Mouse (Mus musculus): Measurements from ENCODE around the gene Dusp28.

Gene Dusp28

DNA sequence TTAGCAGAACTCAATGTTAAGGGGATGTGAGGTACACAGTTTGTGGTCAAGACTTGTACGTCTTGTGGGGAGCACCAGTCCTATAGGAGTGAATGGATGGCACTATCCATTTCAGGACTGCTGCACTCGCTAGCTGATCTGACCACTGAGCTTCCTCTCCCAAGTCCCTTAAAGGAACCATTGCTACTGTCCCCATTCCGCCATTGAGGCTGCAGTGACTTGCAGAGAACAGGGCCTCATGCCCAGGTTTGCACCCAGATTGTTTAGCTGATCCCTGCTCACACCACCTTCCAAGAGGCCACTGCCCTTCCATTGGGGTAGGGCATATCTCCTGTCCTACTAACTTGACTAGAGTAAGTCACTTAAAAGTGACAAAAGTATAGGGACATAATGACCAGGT lies 1.9 kb downstream of the Dusp28 start:
- no peak for DNase-seq (ENCODE audit: low read depth)

GRCm38 (mm10) chr1:92909068-92909467 lies 2.3 kb downstream of the Dusp28 start:
- no peak for DNase-seq (ENCODE audit: low read depth)

DNA sequence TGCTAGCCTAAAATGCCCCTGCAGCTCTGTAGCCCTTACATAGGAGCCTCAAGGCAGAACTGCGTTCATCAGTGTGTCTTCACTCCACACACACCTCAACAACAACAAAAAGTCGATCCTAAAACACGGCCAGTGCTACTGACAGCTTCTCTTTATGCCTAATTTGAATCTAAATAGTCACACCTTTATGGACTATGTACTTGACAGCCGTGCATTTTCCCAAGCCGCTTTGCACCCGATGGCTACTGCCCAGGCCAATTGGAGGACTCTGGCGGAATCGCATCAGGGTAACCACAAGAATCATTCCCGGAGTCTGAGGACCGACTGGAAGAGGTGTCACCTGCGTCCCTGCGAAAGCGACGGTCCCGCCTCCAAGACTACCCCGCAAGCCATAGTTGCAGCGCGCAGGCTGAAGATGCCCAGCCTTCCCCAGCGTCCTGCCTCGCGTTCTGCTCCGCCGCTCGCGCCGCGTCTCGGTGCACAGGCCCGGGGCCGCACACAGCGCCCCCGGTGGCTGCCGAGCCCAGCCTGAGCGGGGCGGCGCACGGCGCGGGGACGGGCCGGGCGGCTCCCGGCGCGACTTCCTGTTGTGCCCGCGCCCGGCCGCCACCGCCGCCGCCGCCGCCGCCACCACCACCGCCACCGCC lies 3.6 kb downstream of the Dusp28 start, which contains the start of gene Rnpepl1:
Gene Rnpepl1, plus strand, starts transcription at position 545 of the 647 bp plus-strand sequence.
- DNase-seq (ENCODE audit: low read depth), result no peak

- no peak for DNase-seq (ENCODE audit: low read depth)
These were observed 4.3 kb downstream of the Dusp28 start for GRCm38 (mm10) chr1:92910925-92911720.

- no peak for DNase-seq (ENCODE audit: low read depth)
These were observed 4.9 kb downstream of the Dusp28 start for GRCm38 (mm10) chr1:92911721-92912138.

- no peak for DNase-seq (ENCODE audit: low read depth)
These were observed 5.5 kb downstream of the Dusp28 start for GRCm38 (mm10) chr1:92912286-92912685.

GRCm38 (mm10) chr1:92914239-92914638 lies 7.5 kb downstream of the Dusp28 start:
- no peak for DNase-seq (ENCODE audit: low read depth)

DNA sequence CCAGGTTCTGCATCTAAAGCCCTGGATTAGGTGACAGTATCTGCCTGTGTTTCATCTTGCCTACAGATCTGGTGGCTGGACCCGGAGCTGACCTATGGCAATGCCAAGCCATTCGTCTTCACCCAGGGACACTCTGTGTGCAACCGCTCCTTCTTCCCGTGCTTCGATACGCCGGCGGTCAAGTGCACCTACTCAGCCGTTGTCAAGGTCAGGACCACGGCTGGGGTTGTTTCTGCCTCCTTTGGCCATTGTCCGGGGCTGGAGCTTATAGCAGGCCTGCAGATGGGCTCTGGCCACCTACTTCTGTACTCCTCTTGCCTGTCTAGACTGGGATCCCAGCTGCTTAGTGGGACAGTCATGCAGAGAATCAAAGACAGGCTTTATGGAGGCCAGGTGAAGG lies 8.2 kb downstream of the Dusp28 start:
- DNase-seq (ENCODE audit: low read depth), result no peak

DNA sequence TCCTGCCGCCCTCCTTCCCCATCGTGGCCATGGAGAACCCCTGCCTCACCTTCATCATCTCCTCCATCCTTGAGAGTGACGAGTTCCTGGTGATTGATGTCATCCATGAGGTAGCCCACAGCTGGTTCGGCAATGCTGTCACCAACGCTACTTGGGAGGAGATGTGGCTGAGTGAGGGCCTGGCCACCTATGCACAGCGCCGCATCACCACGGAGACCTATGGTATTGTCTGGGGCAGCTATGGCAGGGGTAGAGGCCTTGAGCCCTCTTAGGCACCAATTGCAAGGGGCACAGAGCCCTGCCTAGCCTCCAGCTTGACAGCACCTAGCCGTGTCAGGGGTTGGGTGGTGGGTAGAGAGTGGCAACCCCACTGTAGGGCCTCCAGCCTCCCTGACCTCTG lies 9.9 kb downstream of the Dusp28 start:
- no peak for DNase-seq (ENCODE audit: low read depth)

DNA sequence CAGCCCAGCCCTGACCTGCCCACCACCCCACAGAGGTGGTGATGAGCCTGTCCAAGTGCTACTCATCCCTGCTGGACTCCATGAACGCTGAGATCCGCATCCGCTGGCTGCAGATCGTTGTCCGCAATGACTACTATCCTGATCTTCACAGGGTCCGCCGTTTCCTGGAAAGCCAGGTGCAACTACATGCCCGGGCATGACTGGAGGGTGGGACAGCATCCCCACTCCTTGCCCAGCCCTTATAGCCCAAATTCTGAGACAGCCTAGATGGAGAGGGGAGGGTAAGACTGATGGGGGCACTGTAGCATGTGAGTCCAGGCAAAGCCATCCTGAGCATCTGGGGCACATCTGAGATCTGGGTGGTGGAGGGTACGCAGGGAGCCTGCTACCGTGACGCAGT lies 12.4 kb downstream of the Dusp28 start:
- DNase-seq (ENCODE audit: low read depth), result no peak

- DNase-seq (ENCODE audit: low read depth), result no peak
These were observed 13.0 kb downstream of the Dusp28 start for GRCm38 (mm10) chr1:92919775-92920174.

GRCm38 (mm10) chr1:92920474-92921200 lies 13.9 kb downstream of the Dusp28 start:
- DNase-seq (ENCODE audit: low read depth), result no peak

GRCm38 (mm10) chr1:92921496-92921895 lies 14.7 kb downstream of the Dusp28 start:
- DNase-seq (ENCODE audit: low read depth), result no peak

- DNase-seq (ENCODE audit: low read depth), result no peak
These were observed 23.5 kb downstream of the Dusp28 start for GRCm38 (mm10) chr1:92930171-92930706.

- peak; percentile 15 for DNase-seq (ENCODE audit: low read depth)
These were observed 26.8 kb downstream of the Dusp28 start for GRCm38 (mm10) chr1:92933611-92934010.

GRCm38 (mm10) chr1:92934182-92934827 lies 27.5 kb downstream of the Dusp28 start, which contains the start of gene Capn10:
Gene Capn10 (plus strand): TSS chr1:92934376.
- DNase-seq (ENCODE audit: low read depth), result peak; percentile 91

- DNase-seq (ENCODE audit: low read depth), result peak; percentile 68
These were observed 28.5 kb downstream of the Dusp28 start for GRCm38 (mm10) chr1:92935054-92935962.

GRCm38 (mm10) chr1:92935977-92936376 lies 29.2 kb downstream of the Dusp28 start:
- no peak for DNase-seq (ENCODE audit: low read depth)

DNA sequence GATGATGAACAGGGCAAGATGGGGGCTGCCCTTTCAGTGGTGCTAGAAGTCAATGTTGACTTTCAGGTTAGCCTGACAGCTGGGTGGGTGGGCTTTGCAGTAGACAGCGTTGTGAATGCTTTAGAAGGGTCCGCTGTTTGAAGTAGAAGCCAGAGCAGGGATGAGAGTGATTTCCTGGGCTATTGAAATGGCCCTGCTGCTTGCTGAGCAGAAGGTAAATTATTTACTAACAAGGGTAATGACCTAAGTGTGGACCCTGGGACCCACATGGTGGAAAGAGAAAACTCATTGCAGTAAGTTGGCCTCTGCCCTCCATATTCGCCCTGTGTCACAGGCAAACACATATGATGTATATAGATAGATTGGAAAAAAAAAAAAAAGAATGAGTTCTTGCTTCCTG lies 29.7 kb downstream of the Dusp28 start:
- no peak for DNase-seq (ENCODE audit: low read depth)

GRCm38 (mm10) chr1:92937797-92938196 lies 31.0 kb downstream of the Dusp28 start:
- no peak for DNase-seq (ENCODE audit: low read depth)

DNA sequence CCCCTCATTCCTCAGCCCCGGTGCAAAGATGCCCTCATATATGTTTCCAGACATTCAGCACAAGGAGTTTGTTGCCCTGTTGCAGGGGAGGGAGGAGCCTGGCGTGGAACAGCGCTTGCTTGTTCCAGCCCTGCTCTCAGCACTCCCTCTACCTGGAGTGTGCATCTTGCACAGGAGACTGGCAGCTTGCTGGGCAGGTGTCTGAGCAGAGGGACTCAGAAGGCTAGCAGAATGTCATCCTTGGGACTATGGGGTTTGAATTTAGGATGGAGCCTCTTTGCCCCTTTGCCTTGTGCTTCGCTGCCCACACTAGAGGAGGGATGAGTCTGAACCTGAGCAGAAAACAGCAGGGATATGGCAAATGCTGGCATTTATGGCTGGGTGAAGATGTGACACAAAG lies 33.0 kb downstream of the Dusp28 start:
- no peak for DNase-seq (ENCODE audit: low read depth)

All from c-Kit-positive CD71-positive TER-119-negative erythroid progenitor cells, embryonic 14.5 days (primary cell).